Mouse (Mus musculus) heart, postnatal 0 days (tissue): ENCODE results near the gene Sp7.

Source experiments
- CTCF ChIP-seq: IDR thresholded peaks from 2 replicates; pipeline ENCODE4 v1.5.1; 2016; ENCODE audit warnings: antibody characterized with exemption, control low read depth, low read depth
- EP300 ChIP-seq: IDR thresholded peaks from 2 replicates; pipeline ENCODE4 v1.6.1; 2016; ENCODE audit warnings: antibody characterized with exemption, low read depth

- TF ChIP-seq CTCF (no peak), EP300 (no peak)
Observed at GRCm38 (mm10) chr15:102311489-102311888, 55.5 kb downstream of the Sp7 start.
